Mouse (Mus musculus): ENCODE results near the gene Hpcal1. TPM values are rescaled to one million over a fixed set of nuclear protein-coding genes. Genes with fewer than 3 reads are reported as not detected.

The Hpcal1 gene
- polyA plus RNA-seq, 1 experiment: 65.5 TPM

- no peaks in the 10 kb centered on the region for H3K9me3 ChIP-seq (replicated peaks; ENCODE audit: control insufficient read depth, insufficient read depth, low read length, poor library complexity, severe bottlenecking)
- H3K4me1 ChIP-seq (ENCODE audit: control insufficient read depth, insufficient read depth, low read length): peaks cover 3% of the 10 kb centered on the region
- peak overlapping the region; percentile 81 for H3K4me3 ChIP-seq (ENCODE audit: low read depth, low read length)
- no peaks in the 10 kb centered on the region for H3K36me3 ChIP-seq (ENCODE audit: control insufficient read depth, insufficient read depth, low read length, poor library complexity, severe bottlenecking)
- H3K27ac ChIP-seq (ENCODE audit: insufficient read depth, low read length): no peak overlapping the region
- no peak for TF ChIP-seq EP300 (IDR thresholded peaks at IDR 0.05; ENCODE audit: insufficient read depth, low read depth, low read length)
- TF ChIP-seq CTCF (IDR thresholded peaks at IDR 0.05; ENCODE audit: low read depth, low read length): no peak
- no peak for TF ChIP-seq POLR2A (IDR thresholded peaks at IDR 0.05; ENCODE audit: insufficient read depth, low read length)
- H3K9ac ChIP-seq (ENCODE audit: low read depth, poor library complexity, severe bottlenecking): peak overlapping the region; percentile 64
- 0 out of 2 replicates have a peak, but pooled peaks cover 1% of the 10 kb centered on the region for H3K27me3 ChIP-seq (ENCODE audit: control insufficient read depth, insufficient read depth, low read length, poor library complexity, severe bottlenecking)
These were observed 742 bp downstream of the Hpcal1 start for GRCm38 (mm10) chr12:17691320-17691876.

- H3K27ac ChIP-seq (ENCODE audit: insufficient read depth, low read length): no peak overlapping the region
- H3K9me3 ChIP-seq (replicated peaks; ENCODE audit: control insufficient read depth, insufficient read depth, low read length, poor library complexity, severe bottlenecking): no peaks in the 10 kb centered on the region
- no peaks in the 10 kb centered on the region for H3K36me3 ChIP-seq (ENCODE audit: control insufficient read depth, insufficient read depth, low read length, poor library complexity, severe bottlenecking)
- H3K4me1 ChIP-seq (ENCODE audit: control insufficient read depth, insufficient read depth, low read length): peaks cover 3% of the 10 kb centered on the region
- H3K4me3 ChIP-seq (ENCODE audit: low read depth, low read length): peak overlapping the region; percentile 81
- TF ChIP-seq CTCF (IDR thresholded peaks at IDR 0.05; ENCODE audit: low read depth, low read length) (no peak), POLR2A (IDR thresholded peaks at IDR 0.05; ENCODE audit: insufficient read depth, low read length) (no peak), EP300 (IDR thresholded peaks at IDR 0.05; ENCODE audit: insufficient read depth, low read depth, low read length) (no peak)
- H3K9ac ChIP-seq (ENCODE audit: low read depth, poor library complexity, severe bottlenecking): peak overlapping the region; percentile 64
- H3K27me3 ChIP-seq (ENCODE audit: control insufficient read depth, insufficient read depth, low read length, poor library complexity, severe bottlenecking): 0 out of 2 replicates have a peak, but pooled peaks cover 1% of the 10 kb centered on the region
These were observed 1.2 kb downstream of the Hpcal1 start for GRCm38 (mm10) chr12:17691891-17692321.

- no peak for TF ChIP-seq POLR2A (IDR thresholded peaks at IDR 0.05; ENCODE audit: insufficient read depth, low read length)
- TF ChIP-seq CTCF (IDR thresholded peaks at IDR 0.05; ENCODE audit: low read depth, low read length): no peak
- TF ChIP-seq EP300 (IDR thresholded peaks at IDR 0.05; ENCODE audit: insufficient read depth, low read depth, low read length): no peak
- H3K4me3 ChIP-seq (ENCODE audit: low read depth, low read length): no peak overlapping the region; the same call in 1 of the 2 replicates
- H3K9me3 ChIP-seq (replicated peaks; ENCODE audit: control insufficient read depth, insufficient read depth, low read length, poor library complexity, severe bottlenecking): no peaks in the 10 kb centered on the region
- peaks cover 3% of the 10 kb centered on the region for H3K4me1 ChIP-seq (ENCODE audit: control insufficient read depth, insufficient read depth, low read length)
- no peaks in the 10 kb centered on the region for H3K36me3 ChIP-seq (ENCODE audit: control insufficient read depth, insufficient read depth, low read length, poor library complexity, severe bottlenecking)
- 0 out of 2 replicates have a peak, but pooled peaks cover 1% of the 10 kb centered on the region for H3K27me3 ChIP-seq (ENCODE audit: control insufficient read depth, insufficient read depth, low read length, poor library complexity, severe bottlenecking)
- peak overlapping the region; percentile 64 for H3K9ac ChIP-seq (ENCODE audit: low read depth, poor library complexity, severe bottlenecking)
- no peak overlapping the region for H3K27ac ChIP-seq (ENCODE audit: insufficient read depth, low read length)
These were observed 1.7 kb downstream of the Hpcal1 start for GRCm38 (mm10) chr12:17692356-17692755.

GRCm38 (mm10) chr12:17692953-17693352, 2.3 kb downstream of the Hpcal1 start:
- TF ChIP-seq EP300 (IDR thresholded peaks at IDR 0.05; ENCODE audit: insufficient read depth, low read depth, low read length) (no peak), CTCF (IDR thresholded peaks at IDR 0.05; ENCODE audit: low read depth, low read length) (no peak), POLR2A (IDR thresholded peaks at IDR 0.05; ENCODE audit: insufficient read depth, low read length) (no peak)
- Histone ChIP-seq H3K9me3 (replicated peaks; ENCODE audit: control insufficient read depth, insufficient read depth, low read length, poor library complexity, severe bottlenecking) (no peaks in the 10 kb centered on the region), H3K27ac (ENCODE audit: insufficient read depth, low read length) (no peak overlapping the region), H3K27me3 (ENCODE audit: control insufficient read depth, insufficient read depth, low read length, poor library complexity, severe bottlenecking) (0 out of 2 replicates have a peak, but pooled peaks cover 1% of the 10 kb centered on the region), H3K4me1 (ENCODE audit: control insufficient read depth, insufficient read depth, low read length) (peaks cover 3% of the 10 kb centered on the region), H3K36me3 (ENCODE audit: control insufficient read depth, insufficient read depth, low read length, poor library complexity, severe bottlenecking) (no peaks in the 10 kb centered on the region), H3K9ac (ENCODE audit: low read depth, poor library complexity, severe bottlenecking) (no peak overlapping the region), H3K4me3 (ENCODE audit: low read depth, low read length) (no peak overlapping the region)

GRCm38 (mm10) chr12:17694589-17695115, 4.0 kb downstream of the Hpcal1 start:
- 0 out of 2 replicates have a peak, but pooled peaks cover 1% of the 10 kb centered on the region for H3K27me3 ChIP-seq (ENCODE audit: control insufficient read depth, insufficient read depth, low read length, poor library complexity, severe bottlenecking)
- no peaks in the 10 kb centered on the region for H3K4me1 ChIP-seq (ENCODE audit: control insufficient read depth, insufficient read depth, low read length)
- no peak overlapping the region for H3K9ac ChIP-seq (ENCODE audit: low read depth, poor library complexity, severe bottlenecking)
- no peak overlapping the region for H3K27ac ChIP-seq (ENCODE audit: insufficient read depth, low read length)
- H3K36me3 ChIP-seq (ENCODE audit: control insufficient read depth, insufficient read depth, low read length, poor library complexity, severe bottlenecking): no peaks in the 10 kb centered on the region
- TF ChIP-seq POLR2A (IDR thresholded peaks at IDR 0.05; ENCODE audit: insufficient read depth, low read length) (no peak), EP300 (IDR thresholded peaks at IDR 0.05; ENCODE audit: insufficient read depth, low read depth, low read length) (no peak), CTCF (IDR thresholded peaks at IDR 0.05; ENCODE audit: low read depth, low read length) (no peak)
- no peaks in the 10 kb centered on the region for H3K9me3 ChIP-seq (replicated peaks; ENCODE audit: control insufficient read depth, insufficient read depth, low read length, poor library complexity, severe bottlenecking)
- H3K4me3 ChIP-seq (ENCODE audit: low read depth, low read length): no peak overlapping the region

- H3K9me3 ChIP-seq (replicated peaks; ENCODE audit: control insufficient read depth, insufficient read depth, low read length, poor library complexity, severe bottlenecking): no peaks in the 10 kb centered on the region
- H3K27ac ChIP-seq (ENCODE audit: insufficient read depth, low read length): no peak overlapping the region
- H3K4me1 ChIP-seq (ENCODE audit: control insufficient read depth, insufficient read depth, low read length): no peaks in the 10 kb centered on the region
- no peak overlapping the region for H3K4me3 ChIP-seq (ENCODE audit: low read depth, low read length)
- H3K27me3 ChIP-seq (ENCODE audit: control insufficient read depth, insufficient read depth, low read length, poor library complexity, severe bottlenecking): no peaks in the 10 kb centered on the region
- TF ChIP-seq EP300 (IDR thresholded peaks at IDR 0.05; ENCODE audit: insufficient read depth, low read depth, low read length) (no peak), CTCF (IDR thresholded peaks at IDR 0.05; ENCODE audit: low read depth, low read length) (no peak), POLR2A (IDR thresholded peaks at IDR 0.05; ENCODE audit: insufficient read depth, low read length) (no peak)
- no peak overlapping the region for H3K9ac ChIP-seq (ENCODE audit: low read depth, poor library complexity, severe bottlenecking)
- no peaks in the 10 kb centered on the region for H3K36me3 ChIP-seq (ENCODE audit: control insufficient read depth, insufficient read depth, low read length, poor library complexity, severe bottlenecking)
These were observed 5.7 kb downstream of the Hpcal1 start for GRCm38 (mm10) chr12:17696395-17696794.
